Comparison of ENCODE assay signal across 37 mouse cellular contexts in genomic region chr9:114525073-114525633, GRCm38 (mm10). TPM values are rescaled to one million over a fixed set of nuclear protein-coding genes. Genes with fewer than 3 reads are reported as not detected.
DNase-seq lines count a peak whose midpoint lies in the region; ATAC-seq lines count a peak whose summit lies in the region.
"Had no signal": no experiment of that assay in that cellular context is flagged by ENCODE, and none has a peak within 500 bp of the region (broad histone marks: within the 10 kb centered on the region; RNA-seq: fewer than 3 reads in every experiment).

No protein-coding gene starts in this region.

- H3K9ac ChIP-seq in heart, embryonic 14.5 days (ENCODE audit: low read length): no peak overlapping the region
- no peak overlapping the region for H3K9ac ChIP-seq in neural tube, embryonic 14.5 days (replicated peaks; ENCODE audit: low read depth, low read length)
- H3K9ac ChIP-seq in neural tube, embryonic 15.5 days (replicated peaks): no peak overlapping the region
- H3K9ac ChIP-seq: embryonic facial prominence, embryonic 15.5 days; forebrain, embryonic 13.5 days; heart, embryonic 12.5 days; hindbrain, embryonic 12.5 days; liver, embryonic 12.5 days; liver, postnatal 0 days; midbrain, embryonic 15.5 days had no signal

- intact Hi-C loops in heart, postnatal 10 days (cut with DNase I): no loop called here

- H3K27ac ChIP-seq in heart, embryonic 14.5 days (replicated peaks in 1 of 2; ENCODE audit: control insufficient read depth in 1 of 2, insufficient read depth in 1 of 2, low read depth in 2 of 2, low read length in 2 of 2): no peak overlapping the region
- H3K27ac ChIP-seq in neural tube, embryonic 14.5 days (ENCODE audit: low read depth, low read length): no peak overlapping the region
- no peak overlapping the region for H3K27ac ChIP-seq in neural tube, embryonic 15.5 days (replicated peaks)
- peak overlapping the region; percentile 19; the same call in 1 of the 2 replicates for H3K27ac ChIP-seq in embryonic facial prominence, embryonic 10.5 days (replicated peaks)
- H3K27ac ChIP-seq: embryonic facial prominence, embryonic 15.5 days; forebrain, embryonic 13.5 days; liver, embryonic 12.5 days; midbrain, embryonic 15.5 days had no signal

- 92% methylated on average over 13 of the region's 15 CpGs for WGBS in heart, embryonic 14.5 days
- WGBS in neural tube, embryonic 14.5 days: 96% methylated on average over 13 of the region's 15 CpGs
- 88% methylated on average over 15 of the region's 15 CpGs for WGBS in neural tube, embryonic 15.5 days
- WGBS in embryonic facial prominence, embryonic 10.5 days: 82% methylated on average over 15 of the region's 15 CpGs

- H3K9me3 ChIP-seq in heart, embryonic 14.5 days (ENCODE audit: control insufficient read depth, low read length): no peaks in the 10 kb centered on the region
- no peaks in the 10 kb centered on the region for H3K9me3 ChIP-seq in neural tube, embryonic 14.5 days (ENCODE audit: control insufficient read depth, low read length)
- H3K9me3 ChIP-seq in neural tube, embryonic 15.5 days (replicated peaks): no peaks in the 10 kb centered on the region
- no peaks in the 10 kb centered on the region for H3K9me3 ChIP-seq in embryonic facial prominence, embryonic 10.5 days
- H3K9me3 ChIP-seq: embryonic facial prominence, embryonic 15.5 days; forebrain, embryonic 13.5 days; G1E; heart, embryonic 12.5 days; hindbrain, embryonic 12.5 days; liver, embryonic 12.5 days; midbrain, embryonic 15.5 days had no signal

- H3K4me2 ChIP-seq in heart, embryonic 14.5 days (ENCODE audit: low read length): no peak overlapping the region
- H3K4me2 ChIP-seq in neural tube, embryonic 14.5 days (ENCODE audit: low read depth, low read length): no peak overlapping the region
- no peak overlapping the region for H3K4me2 ChIP-seq in neural tube, embryonic 15.5 days
- H3K4me2 ChIP-seq: embryonic facial prominence, embryonic 15.5 days; liver, embryonic 12.5 days; midbrain, embryonic 15.5 days had no signal

- peaks cover 25 to 33% of the 10 kb centered on the region in 2 experiments for H3K4me1 ChIP-seq in heart, embryonic 14.5 days (ENCODE audit: control insufficient read depth in 2 of 2, insufficient read depth in 2 of 2, low read length in 2 of 2)
- H3K4me1 ChIP-seq in neural tube, embryonic 14.5 days (ENCODE audit: control insufficient read depth, insufficient read depth, low read length): peaks cover 16% of the 10 kb centered on the region
- peaks cover 22% of the 10 kb centered on the region for H3K4me1 ChIP-seq in neural tube, embryonic 15.5 days
- H3K4me1 ChIP-seq in embryonic facial prominence, embryonic 10.5 days: peaks cover 62% of the 10 kb centered on the region

- H3K27me3 ChIP-seq in heart, embryonic 14.5 days (ENCODE audit: control insufficient read depth, insufficient read depth, low read length): no peaks in the 10 kb centered on the region
- no peaks in the 10 kb centered on the region for H3K27me3 ChIP-seq in neural tube, embryonic 14.5 days (ENCODE audit: control insufficient read depth, insufficient read depth, low read length)
- 0 out of 2 replicates have a peak, but pooled peaks cover 3% of the 10 kb centered on the region for H3K27me3 ChIP-seq in neural tube, embryonic 15.5 days (replicated peaks)
- H3K27me3 ChIP-seq in embryonic facial prominence, embryonic 10.5 days (replicated peaks; ENCODE audit: low read depth, poor library complexity, severe bottlenecking): no peaks in the 10 kb centered on the region
- H3K27me3 ChIP-seq: embryonic facial prominence, embryonic 15.5 days; forebrain, embryonic 13.5 days; heart, embryonic 12.5 days; hindbrain, embryonic 12.5 days; liver, embryonic 12.5 days; midbrain, embryonic 15.5 days had no signal

- ATAC-seq in heart, embryonic 14.5 days (ENCODE audit: insufficient number of reproducible peaks, insufficient read depth, low FRiP score, low read depth): 0 out of 2 replicates have a peak, but pooled peaks have one; percentile 32
- 0 out of 2 replicates have a peak, but pooled peaks have one; percentile 19 for ATAC-seq in neural tube, embryonic 14.5 days (ENCODE audit: low read depth)
- ATAC-seq in neural tube, embryonic 15.5 days (ENCODE audit: low FRiP score): no peak
- ATAC-seq: CD4-positive, CD25-positive, alpha-beta regulatory T cell, adult 4 months; forebrain, embryonic 13.5 days; intestine, postnatal 0 days; liver, embryonic 12.5 days; liver, postnatal 0 days; midbrain, embryonic 15.5 days had no signal

- DNase-seq in heart, postnatal 10 days: no peak
- DNase-seq in embryonic facial prominence, embryonic 10.5 days (ENCODE audit: low spot score): no peak
- no peak for DNase-seq in adrenal gland, adult 8-10 months
- no peak for DNase-seq in retina, postnatal 1 day
- DNase-seq: adrenal gland, postnatal 36 days; cerebellum, adult 18-20 months; gastrocnemius, postnatal 14 days; heart, postnatal 14 days; kidney, adult 9 months; kidney, postnatal 14 days; liver, postnatal 0 days; lung, postnatal 36 days; thymus, postnatal 4 days had no signal

- no peak overlapping the region for H3K4me3 ChIP-seq in heart, embryonic 14.5 days (ENCODE audit: control insufficient read depth in 1 of 2, insufficient read depth in 1 of 2, low read depth in 1 of 2, low read length in 2 of 2)
- no peak overlapping the region for H3K4me3 ChIP-seq in neural tube, embryonic 14.5 days (ENCODE audit: low read depth, low read length)
- H3K4me3 ChIP-seq in neural tube, embryonic 15.5 days (replicated peaks): no peak overlapping the region
- no peak overlapping the region for H3K4me3 ChIP-seq in embryonic facial prominence, embryonic 10.5 days
- H3K4me3 ChIP-seq: embryonic facial prominence, embryonic 15.5 days; forebrain, embryonic 13.5 days; heart, embryonic 12.5 days; hindbrain, embryonic 12.5 days; liver, embryonic 12.5 days; midbrain, embryonic 15.5 days had no signal

- H3K36me3 ChIP-seq in heart, embryonic 14.5 days (ENCODE audit: control insufficient read depth, insufficient read depth, low read length): no peaks in the 10 kb centered on the region
- H3K36me3 ChIP-seq in neural tube, embryonic 14.5 days (ENCODE audit: control insufficient read depth, insufficient read depth, low read length): no peaks in the 10 kb centered on the region
- no peaks in the 10 kb centered on the region for H3K36me3 ChIP-seq in neural tube, embryonic 15.5 days
- peaks cover 39% of the 10 kb centered on the region for H3K36me3 ChIP-seq in embryonic facial prominence, embryonic 10.5 days (replicated peaks)
- H3K36me3 ChIP-seq: embryonic facial prominence, embryonic 15.5 days; G1E; heart, embryonic 12.5 days; hindbrain, embryonic 12.5 days; liver, embryonic 12.5 days; midbrain, embryonic 15.5 days had no signal

RNA-seq across cellular contexts. Expression of gene C130032M10Rik, which starts 9.7 kb away (rescaled TPM):
- 0.77 and 2.7 TPM in 2 replicates for polyA plus RNA-seq in heart, embryonic 14.5 days (2014; fragmentation: Nextera tagmentation; extraction: Ambion mirVana)
- not detected for total RNA-seq in heart, postnatal 10 days (2021)
- polyA plus RNA-seq in neural tube, embryonic 14.5 days (2014; fragmentation: Nextera tagmentation; extraction: Ambion mirVana): not detected in 2 replicates
- polyA plus RNA-seq in neural tube, embryonic 15.5 days (2015; fragmentation: Nextera tagmentation; extraction: Ambion mirVana): not detected in 2 replicates
- polyA plus RNA-seq in embryonic facial prominence, embryonic 10.5 days (2016; fragmentation: Nextera tagmentation; extraction: Ambion mirVana): 1.0 and 1.2 TPM in 2 replicates
- total RNA-seq in adrenal gland, adult 8-10 months (2022): under 1 TPM in 1 of 4 experiments, not detected in 3; 0.43 TPM
- total RNA-seq: adrenal gland, postnatal 36 days; common myeloid progenitor, adult 5-6 weeks; G1E; gastrocnemius, postnatal 14 days; granulocyte monocyte progenitor cell, adult 5-6 weeks; heart, postnatal 14 days; layer of hippocampus, adult 18-20 months; layer of hippocampus, postnatal 10 days; left cerebral cortex, adult 8-10 months; left cerebral cortex, postnatal 36 days; megakaryocyte-erythroid progenitor cell, adult 5-6 weeks had no signal
- polyA plus RNA-seq: brain, embryonic 14.5 days; CD4-positive, CD25-positive, alpha-beta regulatory T cell, adult 4 months; forebrain, embryonic 13.5 days; G1E; intestine, postnatal 0 days; liver, postnatal 0 days; midbrain, embryonic 15.5 days; small intestine, adult 2 months; stomach, embryonic 14.5 days; testis, adult 2 months; thymus, postnatal 0 days had no signal

RNA-seq across cellular contexts. Expression of gene Ccr4, which starts 20.4 kb away (rescaled TPM):
- polyA plus RNA-seq in heart, embryonic 14.5 days (2014; fragmentation: Nextera tagmentation; extraction: Ambion mirVana): not detected in 2 replicates
- total RNA-seq in heart, postnatal 10 days (2021): under 1 TPM in 1 of 2 experiments, not detected in 1; 0.10 TPM
- not detected in 2 replicates for polyA plus RNA-seq in neural tube, embryonic 14.5 days (2014; fragmentation: Nextera tagmentation; extraction: Ambion mirVana)
- polyA plus RNA-seq in neural tube, embryonic 15.5 days (2015; fragmentation: Nextera tagmentation; extraction: Ambion mirVana): 0.84 TPM in 1 of 2 replicates, not detected in the other
- polyA plus RNA-seq in embryonic facial prominence, embryonic 10.5 days (2016; fragmentation: Nextera tagmentation; extraction: Ambion mirVana): 0.10 TPM in 1 of 2 replicates, not detected in the other
- not detected for total RNA-seq in adrenal gland, adult 8-10 months (2022)
- total RNA-seq: adrenal gland, postnatal 36 days; common myeloid progenitor, adult 5-6 weeks; G1E; gastrocnemius, postnatal 14 days; granulocyte monocyte progenitor cell, adult 5-6 weeks; layer of hippocampus, adult 18-20 months; layer of hippocampus, postnatal 10 days; left cerebral cortex, adult 8-10 months; left cerebral cortex, postnatal 36 days; megakaryocyte-erythroid progenitor cell, adult 5-6 weeks had no signal
- polyA plus RNA-seq: brain, embryonic 14.5 days; forebrain, embryonic 13.5 days; G1E; heart, embryonic 12.5 days; hindbrain, embryonic 12.5 days; liver, embryonic 12.5 days; liver, postnatal 0 days; midbrain, embryonic 15.5 days; stomach, embryonic 14.5 days had no signal

RNA-seq across cellular contexts. Expression of gene Trim71, which starts 39.0 kb away (rescaled TPM):
- polyA plus RNA-seq in heart, embryonic 14.5 days (2014; fragmentation: Nextera tagmentation; extraction: Ambion mirVana): 0.05 TPM in 1 of 2 replicates, not detected in the other
- not detected for total RNA-seq in heart, postnatal 10 days (2021)
- 0.28 and 0.32 TPM in 2 replicates for polyA plus RNA-seq in neural tube, embryonic 14.5 days (2014; fragmentation: Nextera tagmentation; extraction: Ambion mirVana)
- 0.35 and 0.54 TPM in 2 replicates for polyA plus RNA-seq in neural tube, embryonic 15.5 days (2015; fragmentation: Nextera tagmentation; extraction: Ambion mirVana)
- 7.8 and 9.4 TPM in 2 replicates for polyA plus RNA-seq in embryonic facial prominence, embryonic 10.5 days (2016; fragmentation: Nextera tagmentation; extraction: Ambion mirVana)
- total RNA-seq in adrenal gland, adult 8-10 months (2022): under 1 TPM in 1 of 4 experiments, not detected in 3; 0.03 TPM
- total RNA-seq: gastrocnemius, postnatal 14 days; granulocyte monocyte progenitor cell, adult 5-6 weeks; heart, postnatal 14 days; megakaryocyte-erythroid progenitor cell, adult 5-6 weeks had no signal
- polyA plus RNA-seq: CD4-positive, CD25-positive, alpha-beta regulatory T cell, adult 4 months; G1E; small intestine, adult 2 months had no signal
